Mouse (Mus musculus) MEL (cell line): Measurements from ENCODE around the gene Actr10. TPM values are rescaled to one million over a fixed set of nuclear protein-coding genes. Genes with fewer than 3 reads are reported as not detected.

Experiments used
- DNase-seq: peaks from one replicate; pipeline ENCODE4 v3.0.0; 2011; ENCODE audit warnings: low read depth, low spot score
- H3K27ac ChIP-seq: 2 replicates; pipeline ENCODE4 v1.5.1; 2012; ENCODE audit warnings: low read depth, mild to moderate bottlenecking, control low read depth, low read length, moderate library complexity; ENCODE audit not compliant: control insufficient read depth
- H3K27me3 ChIP-seq, 2 experiments: fragments of 150-350 bp in 1 of 2; sonication (generic) in 1 of 2; 2 replicates each; pipeline ENCODE4 v1.6.1; 2012; ENCODE audit warnings: low read length in 2 of 2, mild to moderate bottlenecking in 2 of 2, improper control_type of control experiment in 1 of 2, moderate library complexity in 1 of 2; ENCODE audit not compliant: insufficient read depth in 2 of 2, control insufficient read depth in 1 of 2
- H3K36me3 ChIP-seq, 2 experiments: 2 replicates each; pipeline ENCODE4 v1.6.1; 2012 to 2014; ENCODE audit warnings: low read length in 2 of 2, improper control_type of control experiment in 1 of 2, inconsistent platforms in 1 of 2, mild to moderate bottlenecking in 1 of 2; ENCODE audit not compliant: insufficient read depth in 2 of 2, control insufficient read depth in 1 of 2
- H3K4me1 ChIP-seq, 2 experiments: fragments of 150-350 bp in 1 of 2; sonication (generic) in 1 of 2; 2 replicates each; pipeline ENCODE4 v1.6.1; 2012; ENCODE audit warnings: low read length in 2 of 2, improper control_type of control experiment in 1 of 2, mild to moderate bottlenecking in 1 of 2; ENCODE audit not compliant: insufficient read depth in 2 of 2, control insufficient read depth in 1 of 2
- H3K4me3 ChIP-seq, 2 experiments: fragments of 150-350 bp in 1 of 2; sonication (generic) in 1 of 2; 2 replicates each; pipeline ENCODE4 v1.5.1; 2012; ENCODE audit warnings: low read depth in 2 of 2, low read length in 2 of 2, mild to moderate bottlenecking in 2 of 2, moderate library complexity in 2 of 2, control low read depth in 1 of 2, improper control_type of control experiment in 1 of 2; ENCODE audit not compliant: control insufficient read depth in 1 of 2, insufficient read depth in 1 of 2
- H3K79me2 ChIP-seq: 2 replicates; pipeline ENCODE4 v1.6.1; 2012; ENCODE audit warnings: mild to moderate bottlenecking, low read length, moderate library complexity; ENCODE audit not compliant: control insufficient read depth, poor library complexity, insufficient read depth
- H3K9ac ChIP-seq: 2 replicates; pipeline ENCODE4 v1.6.1; 2012; ENCODE audit warnings: low read depth, mild to moderate bottlenecking, control low read depth, low read length, moderate library complexity; ENCODE audit not compliant: control insufficient read depth, poor library complexity, severe bottlenecking
- H3K9me3 ChIP-seq: fragments of 150-350 bp; sonication (generic); replicated peaks from 2 replicates; pipeline ENCODE4 v1.6.1; 2012; ENCODE audit warnings: mild to moderate bottlenecking, low read length, improper control_type of control experiment, moderate library complexity; ENCODE audit not compliant: insufficient read depth
- BHLHE40 ChIP-seq: IDR thresholded peaks from 2 replicates; pipeline ENCODE4 v1.6.1; 2012; ENCODE audit warnings: low read depth, mild to moderate bottlenecking, inconsistent platforms, low read length, improper control_type of control experiment, borderline replicate concordance
- CHD1 ChIP-seq: IDR thresholded peaks from 2 replicates; pipeline ENCODE4 v1.6.1; 2012; ENCODE audit warnings: low read depth, mild to moderate bottlenecking, inconsistent platforms, low read length, improper control_type of control experiment
- CHD2 ChIP-seq: IDR thresholded peaks from 2 replicates; pipeline ENCODE4 v1.6.1; 2011; ENCODE audit warnings: low read length, improper control_type of control experiment
- CTCF ChIP-seq, 3 experiments: IDR thresholded peaks in 2 of 3; conservative IDR thresholded peaks in 1 of 3; 2 replicates each; pipeline ENCODE4 v1.5.1; 2011 to 2012; ENCODE audit warnings: low read length in 3 of 3, low read depth in 2 of 3, mild to moderate bottlenecking in 2 of 3, improper control_type of control experiment in 1 of 3, inconsistent platforms in 1 of 3, mixed read lengths in 1 of 3, moderate library complexity in 1 of 3; ENCODE audit not compliant: control insufficient read depth in 1 of 3, insufficient read depth in 1 of 3, poor library complexity in 1 of 3, severe bottlenecking in 1 of 3
- E2F4 ChIP-seq: IDR thresholded peaks from 2 replicates; pipeline ENCODE4 v1.6.1; 2011; ENCODE audit warnings: low read depth, low read length, improper control_type of control experiment, borderline replicate concordance
- ELF1 ChIP-seq: IDR thresholded peaks from 2 replicates; pipeline ENCODE4 v1.6.1; 2014; ENCODE audit warnings: low read depth, mild to moderate bottlenecking, inconsistent platforms, low read length, improper control_type of control experiment, moderate library complexity
- EP300 ChIP-seq, 2 experiments: IDR thresholded peaks; 2 replicates each; pipeline ENCODE4 v1.6.1; 2011; ENCODE audit warnings: improper control_type of control experiment in 2 of 2, low read length in 2 of 2, low read depth in 1 of 2, mild to moderate bottlenecking in 1 of 2
- ETS1 ChIP-seq: IDR thresholded peaks from 2 replicates; pipeline ENCODE4 v1.6.1; 2012; ENCODE audit warnings: low read depth, mild to moderate bottlenecking, inconsistent platforms, low read length, improper control_type of control experiment, moderate library complexity
- HCFC1 ChIP-seq: IDR thresholded peaks from 2 replicates; pipeline ENCODE4 v1.6.1; 2012; ENCODE audit warnings: low read depth, mild to moderate bottlenecking, inconsistent platforms, low read length, improper control_type of control experiment, moderate library complexity
- KAT2A ChIP-seq: conservative IDR thresholded peaks from 2 replicates; pipeline ENCODE4 v1.6.1; 2012; ENCODE audit warnings: low read depth, low read length, improper control_type of control experiment, inconsistent platforms
- MAFK ChIP-seq: IDR thresholded peaks from 2 replicates; pipeline ENCODE4 v1.6.1; 2011; ENCODE audit warnings: low read depth, mild to moderate bottlenecking, low read length, improper control_type of control experiment, borderline replicate concordance
- MAX ChIP-seq: IDR thresholded peaks from 2 replicates; pipeline ENCODE4 v1.6.1; 2011; ENCODE audit warnings: low read length, improper control_type of control experiment
- MXI1 ChIP-seq: IDR thresholded peaks from 2 replicates; pipeline ENCODE4 v1.6.1; 2011; ENCODE audit warnings: mild to moderate bottlenecking, low read depth, low read length, improper control_type of control experiment
- MYB ChIP-seq: IDR thresholded peaks from 2 replicates; pipeline ENCODE4 v1.6.1; 2011; ENCODE audit warnings: mild to moderate bottlenecking, low read depth, low read length, improper control_type of control experiment
- MYC ChIP-seq: IDR thresholded peaks from 2 replicates; pipeline ENCODE4 v1.6.1; 2011; ENCODE audit warnings: low read depth, mild to moderate bottlenecking, low read length, improper control_type of control experiment, moderate library complexity
- NRF1 ChIP-seq: IDR thresholded peaks from 2 replicates; pipeline ENCODE4 v1.6.1; 2014; ENCODE audit warnings: low read depth, mild to moderate bottlenecking, inconsistent platforms, low read length, improper control_type of control experiment, moderate library complexity; ENCODE audit not compliant: poor library complexity, insufficient read depth, severe bottlenecking
- POLR2A ChIP-seq, 2 experiments: IDR thresholded peaks; 2 replicates each; pipeline ENCODE4 v1.6.1; 2011 to 2012; ENCODE audit warnings: low read length in 2 of 2, mild to moderate bottlenecking in 2 of 2, control low read depth in 1 of 2, improper control_type of control experiment in 1 of 2, low read depth in 1 of 2, moderate library complexity in 1 of 2; ENCODE audit not compliant: control insufficient read depth in 1 of 2, insufficient read depth in 1 of 2, poor library complexity in 1 of 2
- POLR2AphosphoS2 ChIP-seq: IDR thresholded peaks from 2 replicates; pipeline ENCODE4 v1.6.1; 2011; ENCODE audit warnings: low read length, improper control_type of control experiment
- POLR2AphosphoS5 ChIP-seq: IDR thresholded peaks from 2 replicates; pipeline ENCODE4 v1.6.1; 2012; ENCODE audit warnings: low read depth, borderline replicate concordance, mild to moderate bottlenecking, inconsistent platforms, low read length, moderate library complexity, mixed read lengths
- RAD21 ChIP-seq: IDR thresholded peaks from 2 replicates; pipeline ENCODE4 v1.6.1; 2011; ENCODE audit warnings: mild to moderate bottlenecking, low read depth, low read length, improper control_type of control experiment
- RCOR1 ChIP-seq: IDR thresholded peaks from 2 replicates; pipeline ENCODE4 v1.6.1; 2012; ENCODE audit warnings: low read depth, mild to moderate bottlenecking, inconsistent platforms, low read length, improper control_type of control experiment
- SIN3A ChIP-seq: IDR thresholded peaks from 2 replicates; pipeline ENCODE4 v1.6.1; 2012; ENCODE audit warnings: low read length, improper control_type of control experiment, inconsistent platforms
- SMC3 ChIP-seq: IDR thresholded peaks from 2 replicates; pipeline ENCODE4 v1.6.1; 2011; ENCODE audit warnings: low read depth, low read length, improper control_type of control experiment
- TAL1 ChIP-seq: IDR thresholded peaks from 2 replicates; pipeline ENCODE4 v1.6.1; 2012; ENCODE audit warnings: mild to moderate bottlenecking, inconsistent platforms, low read length, moderate library complexity, mixed read lengths
- TBP ChIP-seq: IDR thresholded peaks from 2 replicates; pipeline ENCODE4 v1.8.0; 2011; ENCODE audit warnings: low read depth, low read length, improper control_type of control experiment
- TCF12 ChIP-seq: IDR thresholded peaks from 2 replicates; pipeline ENCODE4 v1.6.1; 2014; ENCODE audit warnings: low read depth, mild to moderate bottlenecking, inconsistent platforms, low read length, improper control_type of control experiment, moderate library complexity
- UBTF ChIP-seq: IDR thresholded peaks from 2 replicates; pipeline ENCODE4 v1.6.1; 2012; ENCODE audit warnings: low read depth, mild to moderate bottlenecking, inconsistent platforms, low read length, improper control_type of control experiment, moderate library complexity, borderline replicate concordance; ENCODE audit not compliant: insufficient read depth
- USF1 ChIP-seq: IDR thresholded peaks from 2 replicates; pipeline ENCODE4 v1.6.1; 2014; ENCODE audit warnings: low read depth, mild to moderate bottlenecking, inconsistent platforms, low read length, improper control_type of control experiment, moderate library complexity
- USF2 ChIP-seq, 2 experiments: IDR thresholded peaks; 2 replicates each; pipeline ENCODE4 v1.6.1; 2011 to 2012; ENCODE audit warnings: improper control_type of control experiment in 2 of 2, low read length in 2 of 2, borderline replicate concordance in 1 of 2, inconsistent platforms in 1 of 2, low read depth in 1 of 2, mild to moderate bottlenecking in 1 of 2; ENCODE audit not compliant: insufficient read depth in 1 of 2
- ZC3H11A ChIP-seq: IDR thresholded peaks from 2 replicates; pipeline ENCODE4 v1.6.1; 2012; ENCODE audit warnings: low read depth, mild to moderate bottlenecking, inconsistent platforms, low read length, improper control_type of control experiment
- ZMIZ1 ChIP-seq: IDR thresholded peaks from 2 replicates; pipeline ENCODE4 v1.6.1; 2012; ENCODE audit warnings: low read depth, mild to moderate bottlenecking, inconsistent platforms, low read length, improper control_type of control experiment, moderate library complexity
- ZNF384 ChIP-seq: IDR thresholded peaks from 2 replicates; pipeline ENCODE4 v1.6.1; 2012; ENCODE audit warnings: low read depth, mild to moderate bottlenecking, inconsistent platforms, low read length, improper control_type of control experiment
- polyA plus RNA-seq, 2 experiments: library from polyadenylated mRNA; stranded (reverse) in 1 of 2; unstranded in 1 of 2; fragments of >175 nt in 1 of 2; fragments of >200 nt in 1 of 2; gene quantifications; 2 replicates each; pipeline versions ENCODE4 v1.2.1 to v1.2.4; 2012; ENCODE audit warnings: low replicate concordance in 2 of 2, low read depth in 1 of 2; ENCODE audit not compliant: insufficient read length in 2 of 2, insufficient read depth in 1 of 2, missing spikeins in 1 of 2
- total RNA-seq: library from RNA; depleted of rRNA; stranded (reverse); fragments of 300-350 nt; gene quantifications from 2 replicates; pipeline ENCODE4 v1.2.3, GENCODE M21; 2012

Gene Actr10
- total and polyA plus RNA-seq, 3 experiments, result 78.7 to 109 TPM; not detected in 1

DNA sequence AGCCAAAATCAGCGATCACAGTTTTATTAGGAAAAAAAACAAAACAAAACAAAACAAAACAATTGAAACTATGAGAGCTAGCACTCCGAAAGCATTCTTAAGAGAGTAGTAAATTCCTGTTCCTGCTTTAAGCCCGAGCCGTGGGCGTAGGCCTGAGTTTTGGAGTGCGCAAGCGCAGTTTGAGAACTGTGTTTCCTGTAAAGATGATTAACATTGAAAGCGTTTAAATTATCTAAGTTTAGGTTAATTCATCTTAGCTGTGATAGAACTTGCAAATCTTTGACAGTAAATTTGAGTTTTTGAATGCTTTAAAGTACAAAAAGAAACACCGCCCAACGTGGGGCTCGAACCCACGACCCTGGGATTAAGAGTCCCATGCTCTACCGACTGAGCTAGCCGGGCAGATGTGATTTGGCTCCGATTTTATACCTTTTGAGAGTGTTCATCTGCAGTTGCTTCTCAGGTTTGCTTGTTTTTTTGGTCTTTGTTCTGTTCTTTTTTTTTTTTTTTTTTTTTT, 31.2 kb downstream of the Actr10 start (continued):
- TF ChIP-seq MYC (peak; percentile 13; the same call in 1 of the 2 replicates), KAT2A (peak; percentile 44; the same call in 1 of the 2 replicates), SMC3 (no peak), HCFC1 (no peak), CHD1 (no peak; the same call in 1 of the 2 replicates), ELF1 (peak; percentile 69; the same call in 1 of the 2 replicates)

DNA sequence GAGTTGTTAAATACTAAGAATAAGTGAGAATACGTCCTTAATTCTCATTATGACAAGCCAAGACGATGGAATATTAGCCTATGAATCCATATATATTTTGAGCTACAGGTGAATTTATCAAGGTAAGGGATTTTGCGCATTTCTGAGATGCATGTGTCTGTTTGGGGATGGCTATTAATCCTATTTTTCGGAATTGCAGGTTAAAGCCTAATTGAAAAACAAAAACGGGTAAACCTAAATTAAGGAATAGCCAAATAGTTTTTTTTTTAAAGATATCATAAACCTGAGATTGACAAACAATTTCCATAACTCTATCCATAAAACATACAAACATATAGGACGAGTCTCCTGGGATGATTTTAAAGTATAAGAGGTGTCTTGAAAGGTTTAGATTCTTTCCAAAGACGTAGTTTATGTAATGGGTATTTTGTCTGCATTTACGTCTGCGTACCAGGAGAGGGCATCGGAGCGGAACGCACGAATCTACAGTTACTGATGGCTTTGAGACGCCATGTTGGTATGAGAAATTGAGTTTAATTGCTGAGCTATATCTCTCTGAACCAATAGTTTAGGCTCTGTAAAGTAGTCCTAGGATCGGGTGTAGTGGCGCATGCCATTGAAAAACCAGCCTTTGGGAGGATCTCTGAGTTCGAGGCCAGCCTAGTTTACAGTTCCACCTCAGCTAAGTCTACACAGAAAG, 32.0 kb downstream of the Actr10 start:
- Histone ChIP-seq H3K4me1 (peaks cover 0 to 5% of the 10 kb centered on the region in 2 experiments; a peak in 2 of 4 replicates), H3K36me3 (peaks cover 0 to 7% of the 10 kb centered on the region in 2 experiments; a peak in 2 of 4 replicates), H3K9me3 (no peaks in the 10 kb centered on the region), H3K9ac (peak overlapping the region; percentile 75), H3K27me3 (no peaks in the 10 kb centered on the region), H3K4me3 (peak overlapping the region; percentile 55 to 63), H3K27ac (peak overlapping the region; percentile 97), H3K79me2 (peaks cover 3% of the 10 kb centered on the region)
- peak; percentile 95 for DNase-seq
- TF ChIP-seq MAFK, result no peak
- no peak for TF ChIP-seq ELF1
- no peak for TF ChIP-seq CHD2
- peak; percentile 67; the same call in 1 of the 2 replicates for TF ChIP-seq ZNF384
- no peak for TF ChIP-seq TAL1
- no peak for TF ChIP-seq ETS1
- peak; percentile 55; the same call in 1 of the 2 replicates for TF ChIP-seq HCFC1
- peak; percentile 76 for TF ChIP-seq MXI1
- no peak for TF ChIP-seq TCF12
- TF ChIP-seq MAX, result no peak
- TF ChIP-seq RAD21, result peak; percentile 35
- no peak for TF ChIP-seq USF2 (IDR thresholded peaks at IDR 0.05; ENCODE audit: borderline replicate concordance in 1 of 2, insufficient read depth in 1 of 2, low read depth in 1 of 2, low read length in 2 of 2)
- TF ChIP-seq POLR2AphosphoS5, result no peak
- TF ChIP-seq TBP, result peak; percentile 92
- TF ChIP-seq USF1, result no peak
- 0 out of 2 replicates have a peak, but pooled peaks have one; percentile 9 for TF ChIP-seq RCOR1
- no peak for TF ChIP-seq KAT2A
- TF ChIP-seq ZC3H11A, result no peak; the same call in 1 of the 2 replicates
- TF ChIP-seq ZMIZ1, result no peak
- TF ChIP-seq SIN3A, result peak; percentile 11; the same call in 1 of the 2 replicates
- TF ChIP-seq NRF1, result 0 out of 2 replicates have a peak, but pooled peaks have one; percentile 28
- peak; percentile 64 for TF ChIP-seq SMC3
- TF ChIP-seq POLR2A (IDR thresholded peaks at IDR 0.05; ENCODE audit: control insufficient read depth in 1 of 2, insufficient read depth in 1 of 2, low read depth in 1 of 2, low read length in 2 of 2, poor library complexity in 1 of 2), result 0 out of 4 replicates have a peak, but pooled peaks of 1 of the 2 experiments have one; percentile 19
- TF ChIP-seq CTCF (IDR thresholded peaks at IDR 0.05 in 2 of 3, conservative IDR thresholded peaks at IDR 0.05 in 1 of 3; ENCODE audit: control insufficient read depth in 1 of 3, insufficient read depth in 1 of 3, low read depth in 2 of 3, low read length in 3 of 3, poor library complexity in 1 of 3, severe bottlenecking in 1 of 3), result peak; percentile 61 to 70 (median 70)
- TF ChIP-seq CHD1, result peak; percentile 86; the same call in 1 of the 2 replicates
- no peak for TF ChIP-seq UBTF
- TF ChIP-seq MYB, result no peak
- no peak; the same call in 1 of the 2 replicates for TF ChIP-seq POLR2AphosphoS2
- TF ChIP-seq E2F4, result no peak
- TF ChIP-seq EP300 (IDR thresholded peaks at IDR 0.05; ENCODE audit: low read depth in 1 of 2, low read length in 2 of 2), result no peak
- TF ChIP-seq MYC, result peak; percentile 62; the same call in 1 of the 2 replicates
- no peak for TF ChIP-seq BHLHE40
